Mouse (Mus musculus) heart, postnatal 0 days (tissue): ENCODE measurements at regions not wholly inside any gene's neighbourhood (a gene's known extent, or its start where the extent isn't known, plus 50 kb on each side); places are given as distances from the start of the nearest gene placed in this dataset.
"Not testable (repeated sequence)": the region's sequence is repeated elsewhere in the genome, so short reads cannot be mapped to it uniquely, and the experiment has no call there.

Experiments used
- ATAC-seq: fragments of 200-750 bp; cut with Nextera tagmentation; 2 replicates; pipeline ENCODE4 v1.8.0; 2017; ENCODE audit warnings: low read depth, moderate number of reproducible peaks, moderate library complexity; ENCODE audit not compliant: insufficient read depth
- DNase-seq: peaks from one replicate; pipeline ENCODE4 v3.0.0-alpha.2; 2016; ENCODE audit warnings: low spot score
- H3K27ac ChIP-seq: fragments of 300-500 bp; sonication (generic); 2 replicates; pipeline ENCODE4 v1.5.1; 2014; ENCODE audit warnings: low read depth, mild to moderate bottlenecking
- H3K27me3 ChIP-seq: fragments of 300-500 bp; sonication (generic); 2 replicates; pipeline ENCODE4 v1.6.1; 2014; ENCODE audit warnings: low read length, mixed read lengths; ENCODE audit not compliant: control insufficient read depth, insufficient read depth
- H3K36me3 ChIP-seq: fragments of 300-500 bp; sonication (generic); replicated peaks from 2 replicates; pipeline ENCODE4 v1.6.1; 2014; ENCODE audit warnings: low read length, mixed read lengths; ENCODE audit not compliant: control insufficient read depth, insufficient read depth
- H3K4me1 ChIP-seq: fragments of 300-500 bp; sonication (generic); 2 replicates; pipeline ENCODE4 v1.6.1; 2014; ENCODE audit warnings: antibody characterized with exemption; ENCODE audit not compliant: control insufficient read depth, insufficient read depth
- H3K4me2 ChIP-seq: fragments of 300-500 bp; sonication (generic); 2 replicates; pipeline ENCODE4 v1.6.1; 2014; ENCODE audit warnings: low read depth, mild to moderate bottlenecking, low read length, moderate library complexity
- H3K4me3 ChIP-seq: fragments of 300-500 bp; sonication (generic); 2 replicates; pipeline ENCODE4 v1.5.1; 2014; ENCODE audit warnings: low read depth, low read length
- H3K9ac ChIP-seq: fragments of 300-500 bp; sonication (generic); replicated peaks from 2 replicates; pipeline ENCODE4 v1.6.1; 2014; ENCODE audit warnings: low read depth, low read length, mixed read lengths
- H3K9me3 ChIP-seq: fragments of 300-500 bp; sonication (generic); replicated peaks from 2 replicates; pipeline ENCODE4 v1.6.1; 2016; ENCODE audit warnings: low read length; ENCODE audit not compliant: control insufficient read depth
- CTCF ChIP-seq: IDR thresholded peaks from 2 replicates; pipeline ENCODE4 v1.5.1; 2016; ENCODE audit warnings: antibody characterized with exemption, control low read depth, low read depth
- EP300 ChIP-seq: IDR thresholded peaks from 2 replicates; pipeline ENCODE4 v1.6.1; 2016; ENCODE audit warnings: antibody characterized with exemption, low read depth
- WGBS: fragments of 180-500 bp; shearing (Covaris S2); extraction: QIAGEN DNeasy Blood & Tissue Kit; methylation state at CpG from one replicate; pipeline ENCODE4 v1.1.7; 2014; 5-methylcytosine and 5-hydroxymethylcytosine counted together

GRCm38 (mm10) chr10:70842176-70842838, 186.5 kb upstream of the Phyhipl start:
- ATAC-seq (no peak), DNase-seq (no peak)
- Histone ChIP-seq H3K27ac (no peak overlapping the region), H3K27me3 (no peaks in the 10 kb centered on the region), H3K9me3 (0 out of 2 replicates have a peak, but pooled peaks cover 7% of the 10 kb centered on the region), H3K4me2 (no peak overlapping the region), H3K4me3 (no peak overlapping the region), H3K9ac (no peak overlapping the region), H3K36me3 (no peaks in the 10 kb centered on the region), H3K4me1 (no peaks in the 10 kb centered on the region)
- 86% methylated on average over 4 of the region's 4 CpGs for WGBS
- TF ChIP-seq EP300 (no peak), CTCF (no peak)

- H3K9me3 ChIP-seq, H3K9ac ChIP-seq, H3K4me2 ChIP-seq, ATAC-seq, H3K4me3 ChIP-seq, H3K27ac ChIP-seq, H3K4me1 ChIP-seq, DNase-seq, H3K36me3 ChIP-seq, H3K27me3 ChIP-seq: not testable (repeated sequence)
- WGBS, result 93% methylated on average over 2 of the region's 2 CpGs
Measured at GRCm38 (mm10) chr10:70841179-70841578, 185.4 kb upstream of the Phyhipl start.

GRCm38 (mm10) chr10:70838147-70838546, 182.4 kb upstream of the Phyhipl start:
- H3K27me3 ChIP-seq, result no peaks in the 10 kb centered on the region
- DNase-seq, result no peak
- H3K4me2 ChIP-seq, result no peak overlapping the region
- TF ChIP-seq EP300 (no peak), CTCF (no peak)
- no peaks in the 10 kb centered on the region for H3K4me1 ChIP-seq
- H3K9ac ChIP-seq, result no peak overlapping the region
- no peak for ATAC-seq
- no peaks in the 10 kb centered on the region for H3K36me3 ChIP-seq
- no peak overlapping the region for H3K4me3 ChIP-seq
- no peak overlapping the region for H3K27ac ChIP-seq
- 75% methylated on average over 4 of the region's 4 CpGs for WGBS
- H3K9me3 ChIP-seq, result 0 out of 2 replicates have a peak, but pooled peaks cover 7% of the 10 kb centered on the region

- H3K27ac ChIP-seq, result no peak overlapping the region
- H3K4me3 ChIP-seq, result no peak overlapping the region
- no peaks in the 10 kb centered on the region for H3K4me1 ChIP-seq
- 75% methylated on average over 6 of the region's 6 CpGs for WGBS
- no peak overlapping the region for H3K9ac ChIP-seq
- DNase-seq, result no peak
- H3K27me3 ChIP-seq, result no peaks in the 10 kb centered on the region
- 0 out of 2 replicates have a peak, but pooled peaks cover 7% of the 10 kb centered on the region for H3K9me3 ChIP-seq
- TF ChIP-seq EP300 (no peak), CTCF (no peak)
- no peak overlapping the region for H3K4me2 ChIP-seq
- ATAC-seq, result no peak
- H3K36me3 ChIP-seq, result no peaks in the 10 kb centered on the region
Measured at GRCm38 (mm10) chr10:70837326-70837725, 181.6 kb upstream of the Phyhipl start.

- Histone ChIP-seq H3K9me3 (0 out of 2 replicates have a peak, but pooled peaks cover 2% of the 10 kb centered on the region), H3K4me3 (no peak overlapping the region), H3K9ac (no peak overlapping the region), H3K27me3 (no peaks in the 10 kb centered on the region), H3K4me1 (no peaks in the 10 kb centered on the region), H3K36me3 (no peaks in the 10 kb centered on the region), H3K4me2 (no peak overlapping the region), H3K27ac (no peak overlapping the region)
- ATAC-seq (no peak), DNase-seq (no peak)
- TF ChIP-seq CTCF (no peak), EP300 (no peak)
- WGBS, result 47% methylated on average over 4 of the region's 4 CpGs
Measured at GRCm38 (mm10) chr10:70832616-70833015, 176.9 kb upstream of the Phyhipl start.

GRCm38 (mm10) chr10:70828217-70828616, 172.5 kb upstream of the Phyhipl start:
- WGBS, result 55% methylated on average over 4 of the region's 4 CpGs
- Histone ChIP-seq H3K36me3 (no peaks in the 10 kb centered on the region), H3K9ac (no peak overlapping the region), H3K27ac (no peak overlapping the region), H3K4me2 (no peak overlapping the region), H3K4me1 (no peaks in the 10 kb centered on the region), H3K4me3 (no peak overlapping the region), H3K27me3 (no peaks in the 10 kb centered on the region), H3K9me3 (no peaks in the 10 kb centered on the region)
- DNase-seq (no peak), ATAC-seq (peak; percentile 47; the same call in 1 of the 2 replicates)
- TF ChIP-seq EP300, result no peak
- no peak for TF ChIP-seq CTCF

GRCm38 (mm10) chr10:70827522-70827921, 171.8 kb upstream of the Phyhipl start:
- not testable (repeated sequence) for H3K4me3 ChIP-seq, H3K27ac ChIP-seq, H3K9me3 ChIP-seq, ATAC-seq, H3K4me2 ChIP-seq, DNase-seq, H3K9ac ChIP-seq, H3K4me1 ChIP-seq, H3K27me3 ChIP-seq, H3K36me3 ChIP-seq
- 84% methylated on average over 2 of the region's 2 CpGs for WGBS
